ENCODE assay signal across 29 mouse cellular contexts in genomic region chr6:127522326-127522725, GRCm38 (mm10). TPM values are rescaled to one million over a fixed set of nuclear protein-coding genes. Genes with fewer than 3 reads are reported as not detected.
DNase-seq lines count a peak whose midpoint lies in the region; ATAC-seq and TF ChIP-seq lines count a peak whose summit lies in the region.
"Had no signal": no experiment of that assay in that cellular context is flagged by ENCODE, and none has a peak within 500 bp of the region (broad histone marks: within the 10 kb centered on the region; RNA-seq: fewer than 3 reads in every experiment).

No protein-coding gene starts in this region.

- 28% methylated on average over 9 of the region's 9 CpGs for WGBS in heart, embryonic 13.5 days
- 5% methylated on average over 9 of the region's 9 CpGs for WGBS in bone marrow, adult 2 months
- 85% methylated on average over 9 of the region's 9 CpGs for WGBS in midbrain, embryonic 14.5 days

- no peaks in the 10 kb centered on the region for H3K36me3 ChIP-seq in heart, embryonic 13.5 days
- H3K36me3 ChIP-seq in megakaryocyte, embryonic 14.5 days (replicated peaks; ENCODE audit: low read length): no peaks in the 10 kb centered on the region
- no peaks in the 10 kb centered on the region for H3K36me3 ChIP-seq in midbrain, embryonic 14.5 days (ENCODE audit: control insufficient read depth, insufficient read depth, low read length)
- H3K36me3 ChIP-seq: heart, embryonic 10.5 days; hindbrain, embryonic 12.5 days; liver, embryonic 13.5 days; midbrain, embryonic 15.5 days had no signal

- no peak overlapping the region for H3K27ac ChIP-seq in heart, embryonic 13.5 days (replicated peaks)
- H3K27ac ChIP-seq in bone marrow, adult 2 months (ENCODE audit: control insufficient read depth, insufficient read depth, low read depth, low read length, poor library complexity): peak overlapping the region; percentile 20; the same call in 1 of the 2 replicates
- H3K27ac ChIP-seq in midbrain, embryonic 14.5 days (replicated peaks; ENCODE audit: low read depth, low read length): no peak overlapping the region
- H3K27ac ChIP-seq: forebrain, embryonic 13.5 days; heart, embryonic 10.5 days; hindbrain, embryonic 12.5 days; layer of hippocampus, adult 2 months; liver, embryonic 13.5 days; midbrain, embryonic 15.5 days had no signal

- H3K4me1 ChIP-seq in heart, embryonic 13.5 days: peaks cover 16% of the 10 kb centered on the region
- peaks cover 1% of the 10 kb centered on the region; the same call in 1 of the 2 replicates for H3K4me1 ChIP-seq in bone marrow, adult 2 months (ENCODE audit: control insufficient read depth, insufficient read depth, low read length)
- H3K4me1 ChIP-seq in megakaryocyte, embryonic 14.5 days: peaks cover 51% of the 10 kb centered on the region
- H3K4me1 ChIP-seq in midbrain, embryonic 14.5 days (ENCODE audit: control insufficient read depth, insufficient read depth, low read length): no peaks in the 10 kb centered on the region
- H3K4me1 ChIP-seq: forebrain, embryonic 13.5 days; hindbrain, embryonic 12.5 days; liver, embryonic 13.5 days; midbrain, embryonic 15.5 days had no signal

- no peak for ATAC-seq in heart, embryonic 13.5 days (ENCODE audit: extremely low read depth, insufficient number of reproducible peaks, low FRiP score, low TSS enrichment)
- no peak for ATAC-seq in midbrain, embryonic 14.5 days (ENCODE audit: low FRiP score, low TSS enrichment)
- ATAC-seq: activated CD4-positive, CD25-positive, alpha-beta regulatory T cell, adult 4 months; forebrain, embryonic 13.5 days; intestine, embryonic 16.5 days; midbrain, embryonic 15.5 days had no signal

- TF ChIP-seq CTCF in bone marrow, adult 2 months (IDR thresholded peaks at IDR 0.05; ENCODE audit: control insufficient read depth, insufficient read depth, low read length): no peak

- no peaks in the 10 kb centered on the region for H3K9me3 ChIP-seq in heart, embryonic 13.5 days
- H3K9me3 ChIP-seq in megakaryocyte, embryonic 14.5 days: no peaks in the 10 kb centered on the region
- no peaks in the 10 kb centered on the region for H3K9me3 ChIP-seq in midbrain, embryonic 14.5 days (ENCODE audit: control insufficient read depth, low read length)
- H3K9me3 ChIP-seq: forebrain, embryonic 13.5 days; heart, embryonic 10.5 days; hindbrain, embryonic 12.5 days; liver, embryonic 13.5 days; midbrain, embryonic 15.5 days had no signal

- no peak for DNase-seq in heart, adult 8-10 months (ENCODE audit: low spot score)
- peak; percentile 87 for DNase-seq in 416B (ENCODE audit: low read depth)
- DNase-seq in lung, postnatal 36 days: no peak
- DNase-seq in midbrain, embryonic 14.5 days: no peak
- DNase-seq: adrenal gland, adult 2 months; adrenal gland, postnatal 36 days; B cell, adult 2 months; cerebellum, adult 8-10 months; cerebellum, postnatal 25 days; gastrocnemius, postnatal 25 days; heart, postnatal 10 days; kidney, adult 8-10 months; kidney, postnatal 36 days; left cerebral cortex, postnatal 4 days; liver, embryonic 13.5 days; lung, adult 2 months; lung, postnatal 10 days; thymus, adult 2 months; thymus, postnatal 36 days had no signal

- no peaks in the 10 kb centered on the region for H3K27me3 ChIP-seq in heart, embryonic 13.5 days (replicated peaks)
- no peaks in the 10 kb centered on the region for H3K27me3 ChIP-seq in megakaryocyte, embryonic 14.5 days (replicated peaks)
- H3K27me3 ChIP-seq in midbrain, embryonic 14.5 days (ENCODE audit: control insufficient read depth, insufficient read depth, low read length): no peaks in the 10 kb centered on the region
- H3K27me3 ChIP-seq: forebrain, embryonic 13.5 days; hindbrain, embryonic 12.5 days; liver, embryonic 13.5 days; midbrain, embryonic 15.5 days had no signal

- H3K4me2 ChIP-seq in heart, embryonic 13.5 days: peak overlapping the region; percentile 37
- H3K4me2 ChIP-seq in midbrain, embryonic 14.5 days (ENCODE audit: low read length): no peak overlapping the region
- H3K4me2 ChIP-seq: forebrain, embryonic 13.5 days; hindbrain, embryonic 12.5 days; liver, embryonic 13.5 days; midbrain, embryonic 15.5 days had no signal

- no peak for TF ChIP-seq POLR2A in bone marrow, adult 2 months (IDR thresholded peaks at IDR 0.05; ENCODE audit: borderline replicate concordance, control insufficient read depth, low read depth, low read length)

- H3K9ac ChIP-seq in heart, embryonic 13.5 days: no peak overlapping the region
- H3K9ac ChIP-seq in midbrain, embryonic 14.5 days (replicated peaks; ENCODE audit: low read length): no peak overlapping the region
- H3K9ac ChIP-seq: forebrain, embryonic 13.5 days; hindbrain, embryonic 12.5 days; liver, embryonic 13.5 days; midbrain, embryonic 15.5 days had no signal

- H3K4me3 ChIP-seq in heart, embryonic 13.5 days: no peak overlapping the region
- no peak overlapping the region for H3K4me3 ChIP-seq in bone marrow, adult 2 months (replicated peaks; ENCODE audit: control insufficient read depth, low read depth, low read length)
- H3K4me3 ChIP-seq in megakaryocyte, embryonic 14.5 days (replicated peaks): peak overlapping the region; percentile 86
- H3K4me3 ChIP-seq in midbrain, embryonic 14.5 days (replicated peaks; ENCODE audit: low read depth, low read length): no peak overlapping the region
- H3K4me3 ChIP-seq: forebrain, embryonic 13.5 days; heart, embryonic 10.5 days; hindbrain, embryonic 12.5 days; layer of hippocampus, adult 2 months; liver, embryonic 13.5 days; midbrain, embryonic 15.5 days had no signal

RNA-seq across cellular contexts. Expression of gene Cracr2a, which starts 38.8 kb away (rescaled TPM):
- polyA plus RNA-seq in heart, embryonic 13.5 days (2015; fragmentation: Nextera tagmentation; extraction: Ambion mirVana): 1.2 and 1.3 TPM in 2 replicates
- total RNA-seq in heart, adult 8-10 months (2022): 1 to 10 TPM in 3 of 4 experiments, under 1 TPM in 1; 0.35 to 3.4 (median 2.4) TPM
- 3.7 and 15.4 TPM in 2 replicates for polyA plus RNA-seq in bone marrow, adult 2 months (2011; ENCODE audit: insufficient read depth, insufficient read length, low replicate concordance, missing spikeins)
- 0.21 and 0.49 TPM in 2 replicates for polyA plus RNA-seq in megakaryocyte, embryonic 14.5 days (2012; ENCODE audit: insufficient read depth, low replicate concordance)
- polyA plus RNA-seq in midbrain, embryonic 14.5 days (2014; fragmentation: Nextera tagmentation; extraction: Ambion mirVana): 0.22 and 0.41 TPM in 2 replicates
